Mouse (Mus musculus): ENCODE data around the gene Kalrn.

Gene Kalrn

GRCm38 (mm10) chr16:34401216-34401615 is 172.1 kb downstream of the Kalrn start:
- TF ChIP-seq POU5F1 (IDR thresholded peaks at IDR 0.05; ENCODE audit: borderline replicate concordance, low read length) (no peak), NANOG (IDR thresholded peaks at IDR 0.05; ENCODE audit: borderline replicate concordance, low read length) (no peak), CTCF (conservative IDR thresholded peaks at IDR 0.05; ENCODE audit: low read length) (no peak)
- Histone ChIP-seq H3K4me3 (replicated peaks; ENCODE audit: low read length) (no peak overlapping the region), H3K36me3 (ENCODE audit: insufficient read depth, low read length) (no peaks in the 10 kb centered on the region), H3K4me1 (replicated peaks; ENCODE audit: low read depth, low read length) (no peaks in the 10 kb centered on the region), H3K9me3 (ENCODE audit: low read length) (no peaks in the 10 kb centered on the region), H3K27me3 (ENCODE audit: insufficient read depth, low read length) (no peaks in the 10 kb centered on the region)

- no peaks in the 10 kb centered on the region for H3K27me3 ChIP-seq (ENCODE audit: insufficient read depth, low read length)
- no peak overlapping the region for H3K4me3 ChIP-seq (replicated peaks; ENCODE audit: low read length)
- H3K9me3 ChIP-seq (ENCODE audit: low read length), result no peaks in the 10 kb centered on the region
- H3K36me3 ChIP-seq (ENCODE audit: insufficient read depth, low read length), result no peaks in the 10 kb centered on the region
- no peaks in the 10 kb centered on the region for H3K4me1 ChIP-seq (replicated peaks; ENCODE audit: low read depth, low read length)
- TF ChIP-seq CTCF (conservative IDR thresholded peaks at IDR 0.05; ENCODE audit: low read length) (no peak), NANOG (IDR thresholded peaks at IDR 0.05; ENCODE audit: borderline replicate concordance, low read length) (no peak), POU5F1 (IDR thresholded peaks at IDR 0.05; ENCODE audit: borderline replicate concordance, low read length) (no peak)
Observed at GRCm38 (mm10) chr16:34400102-34400728, 173.1 kb downstream of the Kalrn start.

- H3K36me3 ChIP-seq (ENCODE audit: insufficient read depth, low read length), result no peaks in the 10 kb centered on the region
- no peaks in the 10 kb centered on the region for H3K4me1 ChIP-seq (replicated peaks; ENCODE audit: low read depth, low read length)
- TF ChIP-seq CTCF (conservative IDR thresholded peaks at IDR 0.05; ENCODE audit: low read length), result no peak
- no peak overlapping the region for H3K4me3 ChIP-seq (replicated peaks; ENCODE audit: low read length)
- no peaks in the 10 kb centered on the region for H3K27me3 ChIP-seq (ENCODE audit: insufficient read depth, low read length)
- no peaks in the 10 kb centered on the region for H3K9me3 ChIP-seq (ENCODE audit: low read length)
Observed at GRCm38 (mm10) chr16:34395221-34395811, 178.0 kb downstream of the Kalrn start.

- peaks cover 8% of the 10 kb centered on the region; the same call in 1 of the 2 replicates for H3K9me3 ChIP-seq (ENCODE audit: low read length)
- no peaks in the 10 kb centered on the region for H3K4me1 ChIP-seq (replicated peaks; ENCODE audit: low read depth, low read length)
- TF ChIP-seq POU5F1 (IDR thresholded peaks at IDR 0.05; ENCODE audit: borderline replicate concordance, low read length), result no peak
- no peak for TF ChIP-seq NANOG (IDR thresholded peaks at IDR 0.05; ENCODE audit: borderline replicate concordance, low read length)
- TF ChIP-seq CTCF (conservative IDR thresholded peaks at IDR 0.05; ENCODE audit: low read length), result no peak
- H3K27me3 ChIP-seq (ENCODE audit: insufficient read depth, low read length), result no peaks in the 10 kb centered on the region
- H3K4me3 ChIP-seq (replicated peaks; ENCODE audit: low read length), result no peak overlapping the region
- no peaks in the 10 kb centered on the region for H3K36me3 ChIP-seq (ENCODE audit: insufficient read depth, low read length)
Observed at GRCm38 (mm10) chr16:34389520-34390271, 183.6 kb downstream of the Kalrn start.

- H3K9me3 ChIP-seq (ENCODE audit: low read length), result peaks cover 8% of the 10 kb centered on the region; the same call in 1 of the 2 replicates
- H3K4me1 ChIP-seq (replicated peaks; ENCODE audit: low read depth, low read length), result no peaks in the 10 kb centered on the region
- no peak for TF ChIP-seq POU5F1 (IDR thresholded peaks at IDR 0.05; ENCODE audit: borderline replicate concordance, low read length)
- no peak for TF ChIP-seq NANOG (IDR thresholded peaks at IDR 0.05; ENCODE audit: borderline replicate concordance, low read length)
- no peak for TF ChIP-seq CTCF (conservative IDR thresholded peaks at IDR 0.05; ENCODE audit: low read length)
- peaks cover 2% of the 10 kb centered on the region; the same call in 1 of the 2 replicates for H3K27me3 ChIP-seq (ENCODE audit: insufficient read depth, low read length)
- no peaks in the 10 kb centered on the region for H3K36me3 ChIP-seq (ENCODE audit: insufficient read depth, low read length)
- H3K4me3 ChIP-seq (replicated peaks; ENCODE audit: low read length), result no peak overlapping the region
Observed at GRCm38 (mm10) chr16:34388871-34389270, 184.5 kb downstream of the Kalrn start.

GRCm38 (mm10) chr16:34385065-34385464 is 188.3 kb downstream of the Kalrn start:
- Histone ChIP-seq H3K36me3 (ENCODE audit: insufficient read depth, low read length) (no peaks in the 10 kb centered on the region), H3K27me3 (ENCODE audit: insufficient read depth, low read length) (peaks cover 8% of the 10 kb centered on the region), H3K4me1 (replicated peaks; ENCODE audit: low read depth, low read length) (no peaks in the 10 kb centered on the region), H3K9me3 (ENCODE audit: low read length) (peaks cover 8% of the 10 kb centered on the region; the same call in 1 of the 2 replicates), H3K4me3 (replicated peaks; ENCODE audit: low read length) (no peak overlapping the region)
- TF ChIP-seq POU5F1 (IDR thresholded peaks at IDR 0.05; ENCODE audit: borderline replicate concordance, low read length) (no peak), NANOG (IDR thresholded peaks at IDR 0.05; ENCODE audit: borderline replicate concordance, low read length) (no peak), CTCF (conservative IDR thresholded peaks at IDR 0.05; ENCODE audit: low read length) (no peak)

- peaks cover 9% of the 10 kb centered on the region for H3K27me3 ChIP-seq (ENCODE audit: insufficient read depth, low read length)
- H3K36me3 ChIP-seq (ENCODE audit: insufficient read depth, low read length), result no peaks in the 10 kb centered on the region
- no peaks in the 10 kb centered on the region for H3K4me1 ChIP-seq (replicated peaks; ENCODE audit: low read depth, low read length)
Observed at GRCm38 (mm10) chr16:34382992-34383391, 190.3 kb downstream of the Kalrn start.

GRCm38 (mm10) chr16:34376166-34376857 is 197.0 kb downstream of the Kalrn start:
- peaks cover 10% of the 10 kb centered on the region for H3K4me1 ChIP-seq (replicated peaks; ENCODE audit: low read depth, low read length)
- H3K9me3 ChIP-seq (ENCODE audit: low read length), result no peaks in the 10 kb centered on the region

More at GRCm38 (mm10) chr16:34382992-34383391, 190.3 kb downstream of the Kalrn start:
- Histone ChIP-seq H3K9me3 (ENCODE audit: low read length) (peaks cover 8% of the 10 kb centered on the region; the same call in 1 of the 2 replicates), H3K4me3 (replicated peaks; ENCODE audit: low read length) (no peak overlapping the region)
- TF ChIP-seq NANOG (IDR thresholded peaks at IDR 0.05; ENCODE audit: borderline replicate concordance, low read length), result no peak
- no peak for TF ChIP-seq CTCF (conservative IDR thresholded peaks at IDR 0.05; ENCODE audit: low read length)
- no peak for TF ChIP-seq POU5F1 (IDR thresholded peaks at IDR 0.05; ENCODE audit: borderline replicate concordance, low read length)

More at GRCm38 (mm10) chr16:34376166-34376857, 197.0 kb downstream of the Kalrn start:
- H3K36me3 ChIP-seq (ENCODE audit: insufficient read depth, low read length), result no peaks in the 10 kb centered on the region
- TF ChIP-seq NANOG (IDR thresholded peaks at IDR 0.05; ENCODE audit: borderline replicate concordance, low read length) (no peak), CTCF (conservative IDR thresholded peaks at IDR 0.05; ENCODE audit: low read length) (no peak), POU5F1 (IDR thresholded peaks at IDR 0.05; ENCODE audit: borderline replicate concordance, low read length) (no peak)
- no peak overlapping the region for H3K4me3 ChIP-seq (replicated peaks; ENCODE audit: low read length)
- peaks cover 2% of the 10 kb centered on the region; the same call in 1 of the 2 replicates for H3K27me3 ChIP-seq (ENCODE audit: insufficient read depth, low read length)

All from E14TG2a.4 (cell line).